10 mouse cellular contexts compared by ENCODE assay signal in the genomic region with DNA sequence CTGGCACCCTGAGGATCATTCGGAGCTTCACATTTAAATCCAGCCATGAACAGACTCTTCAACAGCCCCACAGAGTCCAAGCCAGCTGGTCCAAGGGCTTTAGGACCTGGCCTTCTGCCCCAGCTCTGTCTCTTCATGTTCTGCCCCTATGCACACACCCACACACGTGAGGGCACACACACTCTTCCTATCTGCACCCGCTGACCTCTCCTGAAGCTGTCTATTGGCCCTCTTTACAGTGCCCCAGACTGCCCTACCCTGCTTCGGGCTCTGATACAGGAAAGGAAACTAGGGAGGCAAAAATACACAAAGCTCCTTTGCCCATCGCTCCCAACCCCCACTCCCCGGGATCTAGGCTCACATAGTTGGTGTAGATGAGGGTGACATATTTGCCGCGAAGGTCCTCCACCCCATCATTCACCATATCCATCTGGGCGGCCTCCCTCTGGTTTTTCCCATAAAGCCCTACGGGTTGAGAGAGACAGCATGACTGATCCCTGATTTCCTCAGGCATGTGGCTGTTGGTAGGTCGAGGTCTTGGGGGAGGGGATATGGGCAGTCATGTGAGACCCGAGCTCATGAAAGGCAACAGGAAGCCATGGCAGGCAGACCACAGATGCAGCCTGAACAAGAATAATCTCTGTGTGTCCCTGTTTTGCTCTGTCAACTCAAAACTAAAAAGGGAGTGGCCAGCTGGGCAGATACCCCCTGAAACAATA. TPM values are rescaled to one million over a fixed set of nuclear protein-coding genes. Genes with fewer than 3 reads are reported as not detected.
A peak's percentile ranks its signal among the peaks of the same experiment; 100 is the strongest.
DNase-seq lines count a peak whose midpoint lies in the region; ATAC-seq and TF ChIP-seq lines count a peak whose summit lies in the region.
"Had no signal": no experiment of that assay in that cellular context is flagged by ENCODE, and none has a peak within 500 bp of the region (broad histone marks: within the 10 kb centered on the region; RNA-seq: fewer than 3 reads in every experiment).

No protein-coding gene starts in this region.

- H3K4me3 ChIP-seq in kidney, embryonic 14.5 days (ENCODE audit: low read length): peak overlapping the region; percentile 7; the same call in 1 of the 2 replicates
- H3K4me3 ChIP-seq in embryonic facial prominence, embryonic 12.5 days: no peak overlapping the region
- peak overlapping the region; percentile 30 for H3K4me3 ChIP-seq in intestine, embryonic 16.5 days (ENCODE audit: low read length)
- H3K4me3 ChIP-seq in midbrain, postnatal 0 days (ENCODE audit: low read depth, low read length): no peak overlapping the region

- H3K9ac ChIP-seq in kidney, embryonic 14.5 days (ENCODE audit: low read depth, low read length): no peak overlapping the region
- no peak overlapping the region for H3K9ac ChIP-seq in embryonic facial prominence, embryonic 12.5 days
- H3K9ac ChIP-seq in intestine, embryonic 16.5 days (ENCODE audit: low read depth, low read length): peak overlapping the region; percentile 58
- H3K9ac ChIP-seq in midbrain, postnatal 0 days (replicated peaks; ENCODE audit: low read length, poor library complexity, severe bottlenecking): no peak overlapping the region

- ATAC-seq in kidney, embryonic 14.5 days (ENCODE audit: low FRiP score, low TSS enrichment): no peak
- no peak for ATAC-seq in embryonic facial prominence, embryonic 12.5 days (ENCODE audit: insufficient number of reproducible peaks, insufficient read depth, low FRiP score, low TSS enrichment)
- ATAC-seq in intestine, embryonic 16.5 days: peak; percentile 72
- ATAC-seq in midbrain, postnatal 0 days (ENCODE audit: low FRiP score): peak; percentile 28; the same call in 1 of the 2 replicates

- TF ChIP-seq CTCF in midbrain, postnatal 0 days (IDR thresholded peaks at IDR 0.05): no peak

- no peak for DNase-seq in kidney, postnatal 36 days
- DNase-seq in midbrain, postnatal 0 days (ENCODE audit: low spot score): no peak
- no peak for DNase-seq in spleen, postnatal 4 days (ENCODE audit: low spot score in 2 of 2)
- no peak for DNase-seq in adrenal gland, postnatal 14 days
- no peak for DNase-seq in heart, postnatal 25 days (ENCODE audit: low spot score)

- WGBS in kidney, embryonic 14.5 days: 62% methylated on average over 12 of the region's 12 CpGs
- 75% methylated on average over 12 of the region's 12 CpGs for WGBS in embryonic facial prominence, embryonic 12.5 days
- 66% methylated on average over 12 of the region's 12 CpGs for WGBS in intestine, embryonic 16.5 days
- WGBS in midbrain, postnatal 0 days: 68% methylated on average over 12 of the region's 12 CpGs

- peak overlapping the region; percentile 33 for H3K4me2 ChIP-seq in kidney, embryonic 14.5 days (replicated peaks; ENCODE audit: low read depth, low read length)
- H3K4me2 ChIP-seq in embryonic facial prominence, embryonic 12.5 days (replicated peaks): peak overlapping the region; percentile 25; the same call in 1 of the 2 replicates
- peak overlapping the region; percentile 46 for H3K4me2 ChIP-seq in intestine, embryonic 16.5 days (ENCODE audit: low read depth, low read length)
- 0 out of 2 replicates have a peak overlapping the region, but pooled peaks have one; percentile 15 for H3K4me2 ChIP-seq in midbrain, postnatal 0 days (ENCODE audit: low read depth, low read length, poor library complexity, severe bottlenecking)

- H3K9me3 ChIP-seq in kidney, embryonic 14.5 days (ENCODE audit: control insufficient read depth, low read length): no peaks in the 10 kb centered on the region
- no peaks in the 10 kb centered on the region for H3K9me3 ChIP-seq in embryonic facial prominence, embryonic 12.5 days
- H3K9me3 ChIP-seq in intestine, embryonic 16.5 days (ENCODE audit: control insufficient read depth, low read length): no peaks in the 10 kb centered on the region
- no peaks in the 10 kb centered on the region for H3K9me3 ChIP-seq in midbrain, postnatal 0 days (ENCODE audit: low read length)

- H3K36me3 ChIP-seq in kidney, embryonic 14.5 days (ENCODE audit: control insufficient read depth, insufficient read depth, low read length): no peaks in the 10 kb centered on the region; the same call in 1 of the 2 replicates
- peaks cover 7% of the 10 kb centered on the region; the same call in 1 of the 2 replicates for H3K36me3 ChIP-seq in embryonic facial prominence, embryonic 12.5 days
- H3K36me3 ChIP-seq in intestine, embryonic 16.5 days (ENCODE audit: control insufficient read depth, insufficient read depth, low read length): 0 out of 2 replicates have a peak, but pooled peaks cover 2% of the 10 kb centered on the region
- peaks cover 2% of the 10 kb centered on the region; the same call in 1 of the 2 replicates for H3K36me3 ChIP-seq in midbrain, postnatal 0 days (ENCODE audit: insufficient read depth, low read length)

- H3K27ac ChIP-seq in kidney, embryonic 14.5 days (ENCODE audit: low read depth, low read length): no peak overlapping the region
- no peak overlapping the region for H3K27ac ChIP-seq in embryonic facial prominence, embryonic 12.5 days
- H3K27ac ChIP-seq in intestine, embryonic 16.5 days (ENCODE audit: low read length): peak overlapping the region; percentile 7
- H3K27ac ChIP-seq in midbrain, postnatal 0 days (ENCODE audit: low read depth, low read length): no peak overlapping the region

- peaks cover 14% of the 10 kb centered on the region for H3K4me1 ChIP-seq in kidney, embryonic 14.5 days (ENCODE audit: control insufficient read depth, insufficient read depth, low read length)
- 0 out of 2 replicates have a peak, but pooled peaks cover 5% of the 10 kb centered on the region for H3K4me1 ChIP-seq in embryonic facial prominence, embryonic 12.5 days
- H3K4me1 ChIP-seq in intestine, embryonic 16.5 days (ENCODE audit: control insufficient read depth, insufficient read depth, low read length): peaks cover 16% of the 10 kb centered on the region
- H3K4me1 ChIP-seq in midbrain, postnatal 0 days (ENCODE audit: insufficient read depth, low read length): peaks cover 4% of the 10 kb centered on the region; the same call in 1 of the 2 replicates

- intact Hi-C loops in heart, postnatal 25 days (cut with DNase I): no loop called here

- no peaks in the 10 kb centered on the region for H3K27me3 ChIP-seq in kidney, embryonic 14.5 days (ENCODE audit: control insufficient read depth, insufficient read depth, low read length)
- H3K27me3 ChIP-seq in embryonic facial prominence, embryonic 12.5 days: no peaks in the 10 kb centered on the region
- H3K27me3 ChIP-seq in intestine, embryonic 16.5 days (replicated peaks; ENCODE audit: control insufficient read depth, insufficient read depth, low read length): no peaks in the 10 kb centered on the region
- no peaks in the 10 kb centered on the region for H3K27me3 ChIP-seq in midbrain, postnatal 0 days (ENCODE audit: insufficient read depth, low read length)

RNA-seq across cellular contexts. Expression of a gene that starts 1.3 kb away (rescaled TPM):
- 518 and 527 TPM in 2 replicates for polyA plus RNA-seq in kidney, embryonic 14.5 days (2014; fragmentation: Nextera tagmentation; extraction: Ambion mirVana)
- polyA plus RNA-seq in embryonic facial prominence, embryonic 12.5 days (2016; fragmentation: Nextera tagmentation; extraction: Ambion mirVana): 540 and 544 TPM in 2 replicates
- 1,107 and 1,114 TPM in 2 replicates for polyA plus RNA-seq in intestine, embryonic 16.5 days (2015; fragmentation: Nextera tagmentation; extraction: Ambion mirVana)
- total RNA-seq in midbrain, postnatal 0 days (2014; rRNA removed): 268 and 350 TPM in 2 replicates
- polyA plus RNA-seq in midbrain, postnatal 0 days (2015; fragmentation: Nextera tagmentation; extraction: Ambion mirVana): 665 and 685 TPM in 2 replicates
- total RNA-seq in adrenal gland, postnatal 14 days (2021): 289 and 329 TPM in 2 replicates
- total RNA-seq in heart, postnatal 25 days (2021): 100 to 1,000 TPM; 321 to 327 TPM

RNA-seq across cellular contexts. Expression of a gene that starts 9.3 kb away (rescaled TPM):
- polyA plus RNA-seq in kidney, embryonic 14.5 days (2014; fragmentation: Nextera tagmentation; extraction: Ambion mirVana): 1.4 and 5.3 TPM in 2 replicates
- 2.8 and 11.5 TPM in 2 replicates for polyA plus RNA-seq in embryonic facial prominence, embryonic 12.5 days (2016; fragmentation: Nextera tagmentation; extraction: Ambion mirVana)
- polyA plus RNA-seq in intestine, embryonic 16.5 days (2015; fragmentation: Nextera tagmentation; extraction: Ambion mirVana): 33.6 and 65.0 TPM in 2 replicates
- 3.6 TPM in 1 of 2 replicates, not detected in the other for total RNA-seq in midbrain, postnatal 0 days (2014; rRNA removed)
- 2.4 and 4.1 TPM in 2 replicates for polyA plus RNA-seq in midbrain, postnatal 0 days (2015; fragmentation: Nextera tagmentation; extraction: Ambion mirVana)
- 62.4 and 76.7 TPM in 2 replicates for total RNA-seq in adrenal gland, postnatal 14 days (2021)
- 100 to 1,000 TPM in 1 of 2 experiments, 10 to 100 TPM in 1; 87.8 to 116 TPM for total RNA-seq in heart, postnatal 25 days (2021)

RNA-seq across cellular contexts. Expression of a gene that starts 22.9 kb away (rescaled TPM):
- 0.34 TPM in 1 of 2 replicates, not detected in the other for polyA plus RNA-seq in kidney, embryonic 14.5 days (2014; fragmentation: Nextera tagmentation; extraction: Ambion mirVana)
- polyA plus RNA-seq in embryonic facial prominence, embryonic 12.5 days (2016; fragmentation: Nextera tagmentation; extraction: Ambion mirVana): not detected in 2 replicates
- 15.1 and 18.1 TPM in 2 replicates for polyA plus RNA-seq in intestine, embryonic 16.5 days (2015; fragmentation: Nextera tagmentation; extraction: Ambion mirVana)
- not detected in 2 replicates for total RNA-seq in midbrain, postnatal 0 days (2014; rRNA removed)
- not detected in 2 replicates for polyA plus RNA-seq in midbrain, postnatal 0 days (2015; fragmentation: Nextera tagmentation; extraction: Ambion mirVana)
- 4.5 and 58.0 TPM in 2 replicates for total RNA-seq in adrenal gland, postnatal 14 days (2021)
- total RNA-seq in heart, postnatal 25 days (2021): not detected
- total RNA-seq: heart, adult 8-10 months; left cerebral cortex, postnatal 14 days had no signal

RNA-seq across cellular contexts. Expression of a gene that starts 23.9 kb away (rescaled TPM):
- 214 and 223 TPM in 2 replicates for polyA plus RNA-seq in kidney, embryonic 14.5 days (2014; fragmentation: Nextera tagmentation; extraction: Ambion mirVana)
- polyA plus RNA-seq in embryonic facial prominence, embryonic 12.5 days (2016; fragmentation: Nextera tagmentation; extraction: Ambion mirVana): 188 and 201 TPM in 2 replicates
- polyA plus RNA-seq in intestine, embryonic 16.5 days (2015; fragmentation: Nextera tagmentation; extraction: Ambion mirVana): 299 and 309 TPM in 2 replicates
- 137 and 237 TPM in 2 replicates for total RNA-seq in midbrain, postnatal 0 days (2014; rRNA removed)
- polyA plus RNA-seq in midbrain, postnatal 0 days (2015; fragmentation: Nextera tagmentation; extraction: Ambion mirVana): 271 and 281 TPM in 2 replicates
- 604 and 685 TPM in 2 replicates for total RNA-seq in adrenal gland, postnatal 14 days (2021)
- 1,000 to 10,000 TPM; 1,136 to 1,167 TPM for total RNA-seq in heart, postnatal 25 days (2021)

RNA-seq across cellular contexts. Expression of a gene that starts 33.4 kb away (rescaled TPM):
- 4.5 and 5.8 TPM in 2 replicates for polyA plus RNA-seq in kidney, embryonic 14.5 days (2014; fragmentation: Nextera tagmentation; extraction: Ambion mirVana)
- polyA plus RNA-seq in embryonic facial prominence, embryonic 12.5 days (2016; fragmentation: Nextera tagmentation; extraction: Ambion mirVana): 6.5 and 6.9 TPM in 2 replicates
- polyA plus RNA-seq in intestine, embryonic 16.5 days (2015; fragmentation: Nextera tagmentation; extraction: Ambion mirVana): 2.4 and 3.4 TPM in 2 replicates
- 8.8 and 13.4 TPM in 2 replicates for total RNA-seq in midbrain, postnatal 0 days (2014; rRNA removed)
- 5.4 and 5.5 TPM in 2 replicates for polyA plus RNA-seq in midbrain, postnatal 0 days (2015; fragmentation: Nextera tagmentation; extraction: Ambion mirVana)
- total RNA-seq in adrenal gland, postnatal 14 days (2021): 1.6 and 2.8 TPM in 2 replicates
- 100 to 1,000 TPM; 148 to 152 TPM for total RNA-seq in heart, postnatal 25 days (2021)

Comparison
In these comparisons a context has a peak if more than half of its experiments do, and no peak if none do; other contexts are left out.
1. ATAC-seq: peak in intestine, embryonic 16.5 days (single experiment) and midbrain, postnatal 0 days (single experiment); none in kidney, embryonic 14.5 days (single experiment) and embryonic facial prominence, embryonic 12.5 days (single experiment).
2. H3K4me3 ChIP-seq: peak in kidney, embryonic 14.5 days (single experiment) and intestine, embryonic 16.5 days (single experiment); none in embryonic facial prominence, embryonic 12.5 days (single experiment) and midbrain, postnatal 0 days (single experiment).
3. RNA of a gene that starts 22.9 kb away (polyA plus RNA-seq): 15.1 to 18.1 TPM in intestine, embryonic 16.5 days; 0.34 TPM in kidney, embryonic 14.5 days, not detected in embryonic facial prominence, embryonic 12.5 days and not detected in midbrain, postnatal 0 days; every median in the first group is over 10 times any median in the second.
4. Peak in every context shown above with its lines, with median percentiles within 50 percentile points of each other: H3K4me2 ChIP-seq.